Mouse (Mus musculus): ENCODE measurements around the gene Mtmr1.

DNA sequence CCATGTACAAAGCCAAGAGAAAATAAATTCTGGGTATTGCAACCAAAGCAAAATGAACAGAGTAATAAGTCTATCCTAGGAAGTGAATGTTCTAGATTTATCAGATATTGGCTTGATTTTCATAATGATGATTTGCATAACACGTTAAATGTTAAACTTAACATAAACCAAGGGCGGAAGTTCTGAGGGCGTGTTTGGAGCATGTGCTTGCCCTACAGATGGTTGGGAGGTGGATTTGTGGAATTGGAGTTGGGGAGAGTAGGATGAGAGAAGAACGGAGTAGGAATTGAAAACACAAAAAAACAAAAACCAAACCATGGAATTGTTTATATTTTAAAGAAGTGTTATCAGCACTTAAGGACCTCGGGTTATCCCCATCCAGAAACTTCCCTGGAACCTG lies 498 bp upstream of the Mtmr1 start:
- TF ChIP-seq CTCF (IDR thresholded peaks at IDR 0.05) (no peak), EP300 (IDR thresholded peaks at IDR 0.05) (no peak)
